Mouse (Mus musculus) ES-Bruce4 (cell line): ENCODE data around the gene Mark3. TPM values are rescaled to one million over a fixed set of nuclear protein-coding genes. Genes with fewer than 3 reads are reported as not detected.

ENCODE experiments used
- H3K27ac ChIP-seq: 2 replicates; pipeline ENCODE4 v1.5.1; 2012; ENCODE audit warnings: low read length, inconsistent platforms; ENCODE audit not compliant: insufficient read depth
- H3K27me3 ChIP-seq: 2 replicates; pipeline ENCODE4 v1.6.1; 2012; ENCODE audit warnings: mild to moderate bottlenecking, low read length, inconsistent platforms; ENCODE audit not compliant: control insufficient read depth, poor library complexity, insufficient read depth, severe bottlenecking
- H3K36me3 ChIP-seq: 2 replicates; pipeline ENCODE4 v1.6.1; 2012; ENCODE audit warnings: inconsistent platforms, mild to moderate bottlenecking, low read length, moderate library complexity; ENCODE audit not compliant: control insufficient read depth, poor library complexity, insufficient read depth, severe bottlenecking
- H3K4me1 ChIP-seq: one replicate; pipeline ENCODE4 v1.8.1; 2011; ENCODE audit warnings: low read length; ENCODE audit not compliant: control insufficient read depth, insufficient read depth
- H3K4me3 ChIP-seq: 2 replicates; pipeline ENCODE4 v1.5.1; 2011; ENCODE audit warnings: low read depth, mild to moderate bottlenecking, low read length
- H3K9ac ChIP-seq: 2 replicates; pipeline ENCODE4 v1.6.1; 2012; ENCODE audit warnings: low read depth, mild to moderate bottlenecking, inconsistent platforms; ENCODE audit not compliant: poor library complexity, severe bottlenecking
- H3K9me3 ChIP-seq: replicated peaks from 2 replicates; pipeline ENCODE4 v1.6.1; 2012; ENCODE audit warnings: mild to moderate bottlenecking, low read length, inconsistent platforms; ENCODE audit not compliant: control insufficient read depth, poor library complexity, insufficient read depth, severe bottlenecking
- CTCF ChIP-seq: IDR thresholded peaks from one replicate; pipeline ENCODE4 v1.8.1; 2011; ENCODE audit warnings: low read depth, low read length
- EP300 ChIP-seq: IDR thresholded peaks from 2 replicates; pipeline ENCODE4 v1.6.1; 2011; ENCODE audit warnings: low read depth, low read length; ENCODE audit not compliant: insufficient read depth
- POLR2A ChIP-seq: IDR thresholded peaks from one replicate; pipeline ENCODE4 v1.8.1; 2011; ENCODE audit warnings: low read length; ENCODE audit not compliant: insufficient read depth
- polyA plus RNA-seq: library from polyadenylated mRNA; stranded (reverse); fragments of >200 nt; gene quantifications from 2 replicates; pipeline ENCODE4 v1.2.4, GENCODE M21; 2011; ENCODE audit warnings: low read depth; ENCODE audit not compliant: missing spikeins, insufficient read depth, insufficient read length

Gene Mark3
- polyA plus RNA-seq, 1 experiment: 90.2 TPM

DNA sequence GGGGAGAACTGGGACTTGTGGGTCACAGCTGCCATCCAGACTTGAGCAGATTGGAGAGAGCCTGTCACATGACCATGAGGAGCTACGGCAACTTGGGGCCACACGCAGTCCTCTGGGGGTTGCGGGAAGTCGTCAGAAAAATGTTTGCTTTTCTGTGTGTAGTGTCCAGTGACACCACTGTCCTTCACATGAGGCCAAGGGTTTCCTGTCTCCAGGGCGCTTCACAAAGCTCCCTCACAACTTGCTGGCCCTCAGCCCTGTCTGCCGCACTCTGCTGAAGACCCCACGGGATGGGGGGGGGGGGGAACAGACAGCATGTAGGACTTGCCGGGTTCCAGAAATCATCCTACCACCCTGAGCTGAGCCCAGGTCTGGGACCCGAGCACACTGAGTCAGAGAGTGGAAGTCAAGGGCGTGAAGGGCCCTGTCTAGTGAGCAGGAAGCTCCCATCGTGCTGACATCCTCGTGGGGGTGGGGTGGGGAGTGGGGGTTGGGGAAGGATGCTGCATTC is 120.0 kb downstream of the Mark3 start:
- Histone ChIP-seq H3K4me3 (no peak overlapping the region), H3K9ac (0 out of 2 replicates have a peak overlapping the region, but pooled peaks have one; percentile 28), H3K4me1 (peaks cover 9% of the 10 kb centered on the region), H3K27ac (no peak overlapping the region), H3K9me3 (no peaks in the 10 kb centered on the region), H3K27me3 (no peaks in the 10 kb centered on the region), H3K36me3 (no peaks in the 10 kb centered on the region)
- TF ChIP-seq EP300 (no peak), POLR2A (no peak), CTCF (no peak)

DNA sequence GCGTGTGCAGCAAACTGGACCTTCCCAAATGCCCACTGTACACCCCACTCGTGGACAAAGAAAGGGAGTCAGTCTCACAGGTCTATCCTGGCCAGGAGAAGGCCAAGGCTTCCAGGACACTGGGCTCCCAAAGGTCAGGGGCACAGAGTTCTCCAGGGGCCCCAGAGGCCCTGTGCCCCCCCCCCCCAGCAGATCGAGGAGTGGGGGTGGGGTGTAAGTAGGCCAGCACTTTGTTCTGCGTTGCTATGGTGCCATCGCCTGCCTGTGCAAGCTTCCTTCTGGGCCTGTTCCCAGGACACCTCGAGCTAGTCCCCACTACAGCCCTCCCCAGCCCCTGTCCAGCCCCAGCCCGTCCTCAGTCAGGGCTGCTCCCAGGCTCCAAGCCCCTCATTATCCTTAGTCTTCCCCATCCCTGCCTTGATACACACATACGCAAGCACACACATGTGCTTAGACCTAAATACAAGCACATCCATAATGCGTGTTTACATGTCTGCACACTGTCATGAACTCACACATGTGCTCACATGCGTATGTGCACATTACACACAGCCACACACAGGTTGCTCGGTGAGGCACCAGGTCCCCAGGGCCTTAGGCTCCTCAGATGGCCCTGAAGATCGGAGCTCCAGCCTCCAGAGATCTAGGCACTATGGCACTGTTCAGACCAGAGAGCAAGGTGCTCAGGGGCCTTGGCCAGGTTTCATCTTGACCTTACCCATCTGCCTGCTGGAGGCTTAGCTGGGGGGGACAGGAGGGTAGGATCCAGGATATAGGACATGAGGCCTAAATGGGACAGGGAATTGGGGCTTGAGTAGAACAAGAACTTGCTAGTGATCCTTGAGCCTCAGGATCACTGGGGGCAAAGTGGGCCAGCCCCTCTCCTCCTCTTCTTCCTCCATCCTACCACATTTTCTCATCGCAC is 120.8 kb downstream of the Mark3 start:
- no peaks in the 10 kb centered on the region for H3K27me3 ChIP-seq
- TF ChIP-seq EP300 (no peak), POLR2A (no peak), CTCF (no peak)
- no peak overlapping the region for H3K27ac ChIP-seq
- no peak overlapping the region for H3K4me3 ChIP-seq
- no peaks in the 10 kb centered on the region for H3K9me3 ChIP-seq
- peaks cover 10% of the 10 kb centered on the region for H3K4me1 ChIP-seq
- H3K9ac ChIP-seq: no peak overlapping the region
- no peaks in the 10 kb centered on the region for H3K36me3 ChIP-seq

DNA sequence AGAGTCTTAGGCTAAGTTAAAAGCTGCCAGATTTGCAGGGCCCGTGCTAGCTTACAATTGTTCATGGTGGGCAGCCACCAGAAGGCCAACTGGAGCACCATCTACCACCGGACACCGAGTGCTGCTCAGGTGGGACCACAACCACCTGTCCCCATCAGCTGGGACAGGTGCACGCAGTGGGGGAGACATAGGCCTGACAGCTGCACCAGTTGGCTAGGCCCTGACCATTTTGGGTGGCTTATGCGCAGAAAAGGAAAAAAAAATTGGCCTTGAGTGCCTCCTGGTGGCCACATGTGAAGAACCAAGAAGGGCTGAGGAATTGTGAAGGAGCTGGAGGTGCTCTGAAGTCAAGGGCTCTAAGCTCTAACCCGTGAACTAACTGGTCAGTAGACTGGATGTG is 121.9 kb downstream of the Mark3 start:
- Histone ChIP-seq H3K36me3 (no peaks in the 10 kb centered on the region), H3K9ac (no peak overlapping the region), H3K27ac (no peak overlapping the region), H3K9me3 (no peaks in the 10 kb centered on the region), H3K4me1 (peaks cover 12% of the 10 kb centered on the region), H3K27me3 (no peaks in the 10 kb centered on the region), H3K4me3 (no peak overlapping the region)
- TF ChIP-seq CTCF (peak; percentile 44), EP300 (no peak)

DNA sequence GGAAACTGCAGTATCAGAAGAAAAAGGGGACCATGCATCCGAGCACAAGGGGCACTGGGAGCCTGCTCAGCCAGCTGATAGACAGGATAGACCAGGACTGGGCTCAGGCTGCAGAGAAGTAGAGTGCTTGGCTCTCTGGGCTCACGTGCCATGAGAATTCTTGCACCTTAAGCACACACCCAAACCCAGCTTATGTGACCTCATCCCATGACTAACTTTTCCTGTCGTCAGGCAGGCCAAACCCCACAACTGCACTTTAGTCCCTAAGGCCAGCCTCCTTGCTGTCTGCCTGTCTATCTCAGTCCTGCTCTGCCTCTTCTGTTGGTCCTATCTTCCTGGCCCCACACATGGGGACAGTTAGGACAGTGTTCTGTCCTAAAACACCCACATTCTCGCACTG is 123.4 kb downstream of the Mark3 start:
- H3K36me3 ChIP-seq: no peaks in the 10 kb centered on the region
- no peak overlapping the region for H3K4me3 ChIP-seq
- no peak overlapping the region for H3K9ac ChIP-seq
- no peaks in the 10 kb centered on the region for H3K27me3 ChIP-seq
- no peak overlapping the region for H3K27ac ChIP-seq
- no peaks in the 10 kb centered on the region for H3K9me3 ChIP-seq
- TF ChIP-seq POLR2A (no peak), EP300 (no peak), CTCF (no peak)
- peaks cover 10% of the 10 kb centered on the region for H3K4me1 ChIP-seq

DNA sequence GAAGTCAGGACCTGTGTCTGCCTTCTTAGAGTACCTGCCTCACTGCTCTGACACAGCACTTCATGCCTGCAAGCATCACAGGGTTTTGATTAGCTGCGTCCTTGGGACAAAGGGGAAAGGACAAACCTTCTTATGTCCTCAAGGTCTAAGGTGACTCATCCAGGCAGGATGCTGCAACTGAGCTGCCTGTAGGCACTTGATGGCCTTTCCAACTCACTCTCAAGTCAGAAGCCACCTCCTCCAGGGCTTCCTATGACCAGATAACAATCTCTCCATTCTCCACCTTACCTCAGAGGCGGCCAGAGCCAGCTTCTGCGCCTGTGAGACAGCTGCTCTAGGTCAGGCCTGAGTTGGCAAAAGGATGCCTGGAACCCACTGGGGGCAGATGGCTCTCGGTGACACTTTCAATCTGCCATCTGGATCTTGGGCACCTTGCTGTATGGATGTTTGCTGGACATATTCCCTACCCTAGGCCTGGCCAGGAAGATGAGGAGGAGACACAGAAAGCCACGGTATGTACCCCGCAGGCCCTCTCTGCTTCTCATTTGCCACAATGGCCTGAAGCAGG is 124.1 kb downstream of the Mark3 start:
- no peak overlapping the region for H3K27ac ChIP-seq
- H3K27me3 ChIP-seq: no peaks in the 10 kb centered on the region
- H3K9me3 ChIP-seq: no peaks in the 10 kb centered on the region
- no peaks in the 10 kb centered on the region for H3K36me3 ChIP-seq
- H3K4me1 ChIP-seq: peaks cover 8% of the 10 kb centered on the region
- H3K9ac ChIP-seq: no peak overlapping the region
- no peak overlapping the region for H3K4me3 ChIP-seq
- no peak for TF ChIP-seq EP300
- no peak for TF ChIP-seq CTCF
- TF ChIP-seq POLR2A: no peak

DNA sequence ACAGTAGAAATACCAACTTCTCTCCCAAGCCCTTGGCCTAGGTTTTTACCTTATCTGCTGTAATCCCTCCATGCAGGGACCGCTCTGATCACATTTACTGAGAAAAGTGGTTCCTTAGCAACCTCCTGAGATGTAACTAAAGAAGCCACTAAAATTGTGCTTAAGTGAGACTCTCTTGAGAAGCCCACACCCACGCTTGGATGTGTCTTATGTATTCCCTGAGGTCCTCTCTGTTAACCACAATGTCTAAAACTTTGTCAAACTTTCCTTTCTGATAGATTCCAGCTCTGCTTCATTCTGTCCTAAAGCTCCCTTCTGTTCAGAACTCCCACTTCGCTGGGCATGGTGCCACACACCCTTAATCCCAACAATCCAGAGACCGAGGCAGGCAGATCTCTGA is 125.2 kb downstream of the Mark3 start:
- H3K27ac ChIP-seq: no peak overlapping the region
- no peak overlapping the region for H3K4me3 ChIP-seq
- no peaks in the 10 kb centered on the region for H3K27me3 ChIP-seq
- no peak for TF ChIP-seq EP300
- TF ChIP-seq POLR2A: no peak
- TF ChIP-seq CTCF: no peak
- peaks cover 6% of the 10 kb centered on the region for H3K4me1 ChIP-seq
- H3K36me3 ChIP-seq: no peaks in the 10 kb centered on the region
- no peak overlapping the region for H3K9ac ChIP-seq
- no peaks in the 10 kb centered on the region for H3K9me3 ChIP-seq
